12 mouse cellular contexts compared by ENCODE assay signal in genomic region chr10:79820782-79821181, GRCm38 (mm10). TPM values are rescaled to one million over a fixed set of nuclear protein-coding genes. Genes with fewer than 3 reads are reported as not detected.
A peak's percentile ranks its signal among the peaks of the same experiment; 100 is the strongest.
DNase-seq lines count a peak whose midpoint lies in the region; ATAC-seq lines count a peak whose summit lies in the region.
"Had no signal": no experiment of that assay in that cellular context is flagged by ENCODE, and none has a peak within 500 bp of the region (broad histone marks: within the 10 kb centered on the region; RNA-seq: fewer than 3 reads in every experiment).

Gene Misp (plus strand): TSS chr10:79820989.

- no peak for ATAC-seq in lung, embryonic 15.5 days (ENCODE audit: borderline replicate concordance, extremely low read depth, low FRiP score, low TSS enrichment)
- ATAC-seq in kidney, embryonic 15.5 days (replicated peaks; ENCODE audit: low FRiP score), result no peak; the same call in 1 of the 2 replicates
- no peak for ATAC-seq in stomach, embryonic 14.5 days (ENCODE audit: insufficient number of reproducible peaks, insufficient read depth, low FRiP score, low read depth)
- no peak for ATAC-seq in inflammation-experienced regulatory T-cells, adult 6 months
- ATAC-seq in forebrain, embryonic 15.5 days (replicated peaks), result no peak
- ATAC-seq: CD4-positive, CD25-positive, alpha-beta regulatory T cell, adult 4 months; forebrain, embryonic 13.5 days had no signal

- no peaks in the 10 kb centered on the region for H3K9me3 ChIP-seq in lung, embryonic 15.5 days
- H3K9me3 ChIP-seq in embryonic facial prominence, embryonic 10.5 days, result no peaks in the 10 kb centered on the region
- H3K9me3 ChIP-seq in kidney, embryonic 15.5 days (replicated peaks), result no peaks in the 10 kb centered on the region
- no peaks in the 10 kb centered on the region for H3K9me3 ChIP-seq in stomach, embryonic 14.5 days (ENCODE audit: control insufficient read depth, low read depth, low read length)
- H3K9me3 ChIP-seq in forebrain, embryonic 15.5 days, result no peaks in the 10 kb centered on the region
- H3K9me3 ChIP-seq: forebrain, embryonic 13.5 days had no signal

- H3K27me3 ChIP-seq in lung, embryonic 15.5 days, result no peaks in the 10 kb centered on the region
- no peaks in the 10 kb centered on the region; the same call in 1 of the 2 replicates for H3K27me3 ChIP-seq in embryonic facial prominence, embryonic 10.5 days (replicated peaks; ENCODE audit: low read depth, poor library complexity, severe bottlenecking)
- no peaks in the 10 kb centered on the region for H3K27me3 ChIP-seq in kidney, embryonic 15.5 days
- no peaks in the 10 kb centered on the region for H3K27me3 ChIP-seq in stomach, embryonic 14.5 days (ENCODE audit: control insufficient read depth, insufficient read depth, low read length)
- H3K27me3 ChIP-seq in forebrain, embryonic 15.5 days, result no peaks in the 10 kb centered on the region
- H3K27me3 ChIP-seq: forebrain, embryonic 13.5 days had no signal

- H3K4me3 ChIP-seq in lung, embryonic 15.5 days, result no peak within 1 kb of the TSS
- 0 out of 2 replicates have a peak within 1 kb of the TSS, but pooled peaks have one; percentile 0 for H3K4me3 ChIP-seq in embryonic facial prominence, embryonic 10.5 days
- no peak within 1 kb of the TSS for H3K4me3 ChIP-seq in kidney, embryonic 15.5 days (replicated peaks)
- peak within 1 kb of the TSS; percentile 5; the same call in 1 of the 2 replicates for H3K4me3 ChIP-seq in stomach, embryonic 14.5 days (ENCODE audit: low read depth, low read length)
- no peak within 1 kb of the TSS for H3K4me3 ChIP-seq in forebrain, embryonic 15.5 days
- H3K4me3 ChIP-seq: forebrain, embryonic 13.5 days had no signal

- H3K9ac ChIP-seq in lung, embryonic 15.5 days, result no peak within 1 kb of the TSS
- 0 out of 2 replicates have a peak within 1 kb of the TSS, but pooled peaks have one; percentile 12 for H3K9ac ChIP-seq in kidney, embryonic 15.5 days
- H3K9ac ChIP-seq in stomach, embryonic 14.5 days (replicated peaks; ENCODE audit: low read depth, low read length), result 0 out of 2 replicates have a peak within 1 kb of the TSS, but pooled peaks have one; percentile 18
- H3K9ac ChIP-seq in forebrain, embryonic 15.5 days (replicated peaks), result no peak within 1 kb of the TSS
- H3K9ac ChIP-seq: liver, embryonic 14.5 days had no signal

- H3K4me1 ChIP-seq in lung, embryonic 15.5 days, result peaks cover 21% of the 10 kb centered on the region
- H3K4me1 ChIP-seq in embryonic facial prominence, embryonic 10.5 days, result peaks cover 45% of the 10 kb centered on the region
- H3K4me1 ChIP-seq in kidney, embryonic 15.5 days, result peaks cover 60% of the 10 kb centered on the region
- H3K4me1 ChIP-seq in stomach, embryonic 14.5 days (ENCODE audit: control insufficient read depth, insufficient read depth, low read length), result peaks cover 7% of the 10 kb centered on the region
- no peaks in the 10 kb centered on the region for H3K4me1 ChIP-seq in forebrain, embryonic 15.5 days

- peaks cover 9% of the 10 kb centered on the region; the same call in 1 of the 2 replicates for H3K36me3 ChIP-seq in lung, embryonic 15.5 days
- H3K36me3 ChIP-seq in embryonic facial prominence, embryonic 10.5 days (replicated peaks), result peaks cover 47% of the 10 kb centered on the region
- H3K36me3 ChIP-seq in kidney, embryonic 15.5 days, result peaks cover 33% of the 10 kb centered on the region
- H3K36me3 ChIP-seq in stomach, embryonic 14.5 days (ENCODE audit: control insufficient read depth, insufficient read depth, low read length), result no peaks in the 10 kb centered on the region; the same call in 1 of the 2 replicates
- peaks cover 49% of the 10 kb centered on the region for H3K36me3 ChIP-seq in forebrain, embryonic 15.5 days

- no peak for DNase-seq in lung, postnatal 10 days
- DNase-seq in embryonic facial prominence, embryonic 10.5 days (ENCODE audit: low spot score), result no peak
- no peak for DNase-seq in testis, postnatal 14 days (ENCODE audit: low spot score)
- DNase-seq: layer of hippocampus, postnatal 36 days had no signal

- H3K27ac ChIP-seq in lung, embryonic 15.5 days, result peak within 1 kb of the TSS; percentile 61; the same call in 1 of the 2 replicates
- peak within 1 kb of the TSS; percentile 24; the same call in 1 of the 2 replicates for H3K27ac ChIP-seq in embryonic facial prominence, embryonic 10.5 days (replicated peaks)
- peak within 1 kb of the TSS; percentile 83 for H3K27ac ChIP-seq in kidney, embryonic 15.5 days
- H3K27ac ChIP-seq in stomach, embryonic 14.5 days (ENCODE audit: low read length), result peak within 1 kb of the TSS; percentile 79
- no peak within 1 kb of the TSS for H3K27ac ChIP-seq in forebrain, embryonic 15.5 days (replicated peaks)
- H3K27ac ChIP-seq: forebrain, embryonic 13.5 days; liver, embryonic 14.5 days had no signal

- no peak within 1 kb of the TSS for H3K4me2 ChIP-seq in lung, embryonic 15.5 days
- no peak within 1 kb of the TSS for H3K4me2 ChIP-seq in kidney, embryonic 15.5 days
- peak within 1 kb of the TSS; percentile 34 for H3K4me2 ChIP-seq in stomach, embryonic 14.5 days (replicated peaks; ENCODE audit: low read depth, low read length)
- no peak within 1 kb of the TSS for H3K4me2 ChIP-seq in forebrain, embryonic 15.5 days (replicated peaks)
- H3K4me2 ChIP-seq: forebrain, embryonic 13.5 days had no signal

- 62% methylated on average over 11 of the region's 11 CpGs for WGBS in lung, embryonic 15.5 days
- WGBS in embryonic facial prominence, embryonic 10.5 days, result 69% methylated on average over 11 of the region's 11 CpGs
- 46% methylated on average over 11 of the region's 11 CpGs for WGBS in kidney, embryonic 15.5 days
- 60% methylated on average over 11 of the region's 11 CpGs for WGBS in stomach, embryonic 14.5 days
- WGBS in forebrain, embryonic 15.5 days, result 71% methylated on average over 11 of the region's 11 CpGs

RNA-seq across cellular contexts. Expression of gene Misp, which starts in this region (rescaled TPM):
- 7.7 and 10.2 TPM in 2 replicates for polyA plus RNA-seq in lung, embryonic 15.5 days (2015; fragmentation: Nextera tagmentation; extraction: Ambion mirVana)
- 1.7 and 2.2 TPM in 2 replicates for polyA plus RNA-seq in embryonic facial prominence, embryonic 10.5 days (2016; fragmentation: Nextera tagmentation; extraction: Ambion mirVana)
- polyA plus RNA-seq in kidney, embryonic 15.5 days (2015; fragmentation: Nextera tagmentation; extraction: Ambion mirVana), result 14.9 and 15.2 TPM in 2 replicates
- 27.6 and 33.1 TPM in 2 replicates for polyA plus RNA-seq in stomach, embryonic 14.5 days (2014; fragmentation: Nextera tagmentation; extraction: Ambion mirVana)
- polyA plus RNA-seq in inflammation-experienced regulatory T-cells, adult 6 months (2017; shearing (Covaris generic)), result not detected
- 0.66 and 0.68 TPM in 2 replicates for polyA plus RNA-seq in forebrain, embryonic 15.5 days (2015; fragmentation: Nextera tagmentation; extraction: Ambion mirVana)

Comparison
In these comparisons a context has a peak if more than half of its experiments do, and no peak if none do; other contexts are left out.
1. H3K4me3 ChIP-seq: peak in embryonic facial prominence, embryonic 10.5 days (single experiment) and stomach, embryonic 14.5 days (single experiment); none in lung, embryonic 15.5 days (single experiment), kidney, embryonic 15.5 days (single experiment) and forebrain, embryonic 15.5 days (single experiment).
2. H3K9ac ChIP-seq: peak in kidney, embryonic 15.5 days (single experiment) and stomach, embryonic 14.5 days (single experiment); none in lung, embryonic 15.5 days (single experiment) and forebrain, embryonic 15.5 days (single experiment).